Mouse (Mus musculus) E14TG2a.4 (cell line): ENCODE results near the gene Bmpr1b.

ENCODE experiments used
- H3K27me3 ChIP-seq: 2 replicates; pipeline ENCODE4 v1.6.1; 2014; ENCODE audit warnings: low read length, control low read depth; ENCODE audit not compliant: insufficient read depth
- H3K36me3 ChIP-seq: 2 replicates; pipeline ENCODE4 v1.6.1; 2014; ENCODE audit warnings: low read length, control low read depth; ENCODE audit not compliant: insufficient read depth
- H3K4me1 ChIP-seq: replicated peaks from 2 replicates; pipeline ENCODE4 v1.6.1; 2014; ENCODE audit warnings: low read depth, low read length, control low read depth
- H3K4me3 ChIP-seq: replicated peaks from 2 replicates; pipeline ENCODE4 v1.5.1; 2014; ENCODE audit warnings: mild to moderate bottlenecking, low read length
- H3K9me3 ChIP-seq: 2 replicates; pipeline ENCODE4 v1.6.1; 2014; ENCODE audit warnings: low read length, control low read depth
- CTCF ChIP-seq: conservative IDR thresholded peaks from 2 replicates; pipeline ENCODE4 v1.5.1; 2014; ENCODE audit warnings: low read length
- NANOG ChIP-seq: IDR thresholded peaks from 2 replicates; pipeline ENCODE4 v1.6.1; 2014; ENCODE audit warnings: borderline replicate concordance, low read length, mixed read lengths
- POU5F1 ChIP-seq: IDR thresholded peaks from 2 replicates; pipeline ENCODE4 v1.6.1; 2014; ENCODE audit warnings: low read length, borderline replicate concordance

The Bmpr1b gene

DNA sequence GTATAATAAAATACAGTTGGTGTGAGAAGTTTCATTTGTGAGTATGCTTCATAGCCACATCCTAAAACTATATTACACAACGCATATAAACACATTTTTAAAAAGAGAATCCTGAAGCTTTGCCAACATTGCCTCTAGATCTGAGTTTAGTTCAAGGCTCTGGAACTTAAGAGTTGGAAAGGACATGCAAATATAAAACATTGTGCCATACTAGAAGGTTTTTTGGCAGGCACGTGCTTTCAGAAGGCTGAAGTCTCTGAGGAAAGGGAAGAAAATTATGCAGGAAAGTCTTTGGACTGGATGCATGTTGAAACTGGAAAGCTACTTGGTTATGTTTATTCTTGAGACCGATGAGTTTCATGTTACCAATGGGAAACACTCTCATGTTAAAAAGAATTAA, 221.1 kb downstream of the Bmpr1b start:
- Histone ChIP-seq H3K27me3 (no peaks in the 10 kb centered on the region), H3K4me1 (no peaks in the 10 kb centered on the region), H3K9me3 (no peaks in the 10 kb centered on the region), H3K4me3 (no peak overlapping the region), H3K36me3 (no peaks in the 10 kb centered on the region)
- TF ChIP-seq NANOG: no peak
- no peak for TF ChIP-seq POU5F1
- no peak for TF ChIP-seq CTCF

DNA sequence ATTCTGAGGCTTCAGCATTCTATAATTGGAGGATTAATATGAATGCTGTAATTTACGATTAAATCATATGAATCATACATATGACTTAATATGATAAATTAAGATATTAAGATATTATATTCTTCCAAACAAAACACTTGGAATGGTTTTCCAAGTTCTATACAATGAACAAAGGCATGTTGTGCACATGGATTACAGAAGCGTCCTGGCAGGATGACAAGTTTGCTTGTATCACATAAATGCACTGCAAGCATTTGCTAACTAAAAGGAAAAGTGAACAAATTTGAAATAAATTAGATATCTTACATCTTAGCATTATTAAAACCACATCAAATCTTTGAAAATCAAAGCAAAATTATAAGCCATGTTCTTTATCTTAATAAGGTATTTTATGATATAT, 222.4 kb downstream of the Bmpr1b start:
- no peak for TF ChIP-seq NANOG
- TF ChIP-seq POU5F1: no peak
- no peak for TF ChIP-seq CTCF
- H3K27me3 ChIP-seq: no peaks in the 10 kb centered on the region
- H3K9me3 ChIP-seq: no peaks in the 10 kb centered on the region
- no peaks in the 10 kb centered on the region for H3K4me1 ChIP-seq
- no peaks in the 10 kb centered on the region for H3K36me3 ChIP-seq
- no peak overlapping the region for H3K4me3 ChIP-seq

DNA sequence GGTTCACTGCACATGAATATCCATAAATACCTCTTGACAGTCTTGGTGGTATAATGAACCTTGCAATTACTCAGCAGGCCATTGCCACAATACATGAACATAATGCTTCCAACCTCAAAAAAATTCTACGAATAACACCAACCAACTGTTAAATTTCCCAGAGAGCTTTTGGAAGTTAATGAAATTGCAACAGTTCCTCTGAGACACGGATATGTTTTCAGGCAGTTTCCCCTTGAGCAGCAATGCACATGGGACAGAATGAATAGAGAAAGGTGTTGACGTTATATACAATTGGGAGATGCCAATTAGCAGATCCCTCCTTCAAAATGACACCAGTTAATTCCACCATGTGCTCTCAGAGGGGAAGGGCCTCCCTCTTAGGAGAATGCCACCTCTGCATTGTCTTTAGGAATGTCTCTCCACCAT, 225.9 kb downstream of the Bmpr1b start:
- Histone ChIP-seq H3K27me3 (no peaks in the 10 kb centered on the region), H3K9me3 (no peaks in the 10 kb centered on the region), H3K36me3 (no peaks in the 10 kb centered on the region), H3K4me1 (no peaks in the 10 kb centered on the region), H3K4me3 (no peak overlapping the region)
- no peak for TF ChIP-seq POU5F1
- no peak for TF ChIP-seq NANOG
- TF ChIP-seq CTCF: no peak

DNA sequence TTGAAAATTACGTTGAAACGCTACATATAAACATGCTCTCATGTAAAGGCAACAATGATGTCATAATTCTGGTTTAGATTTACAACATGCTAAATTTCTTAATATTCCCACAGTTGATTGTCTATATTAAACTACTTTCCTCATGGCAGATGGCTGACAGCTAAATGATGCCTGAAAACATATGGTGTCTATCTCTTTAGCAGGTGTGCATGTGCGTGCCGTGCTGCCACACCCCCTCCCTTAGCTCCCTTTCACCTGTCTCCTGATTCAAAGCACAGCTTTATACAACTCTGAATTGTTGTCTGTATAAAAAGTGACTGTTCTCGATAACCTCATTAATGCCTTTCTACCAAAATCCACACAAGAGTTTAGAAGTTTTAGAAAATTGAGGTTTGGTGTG, 229.0 kb downstream of the Bmpr1b start:
- Histone ChIP-seq H3K9me3 (no peaks in the 10 kb centered on the region), H3K27me3 (no peaks in the 10 kb centered on the region), H3K36me3 (no peaks in the 10 kb centered on the region), H3K4me1 (peaks cover 7% of the 10 kb centered on the region), H3K4me3 (no peak overlapping the region)
- TF ChIP-seq CTCF (no peak), NANOG (no peak), POU5F1 (no peak)

DNA sequence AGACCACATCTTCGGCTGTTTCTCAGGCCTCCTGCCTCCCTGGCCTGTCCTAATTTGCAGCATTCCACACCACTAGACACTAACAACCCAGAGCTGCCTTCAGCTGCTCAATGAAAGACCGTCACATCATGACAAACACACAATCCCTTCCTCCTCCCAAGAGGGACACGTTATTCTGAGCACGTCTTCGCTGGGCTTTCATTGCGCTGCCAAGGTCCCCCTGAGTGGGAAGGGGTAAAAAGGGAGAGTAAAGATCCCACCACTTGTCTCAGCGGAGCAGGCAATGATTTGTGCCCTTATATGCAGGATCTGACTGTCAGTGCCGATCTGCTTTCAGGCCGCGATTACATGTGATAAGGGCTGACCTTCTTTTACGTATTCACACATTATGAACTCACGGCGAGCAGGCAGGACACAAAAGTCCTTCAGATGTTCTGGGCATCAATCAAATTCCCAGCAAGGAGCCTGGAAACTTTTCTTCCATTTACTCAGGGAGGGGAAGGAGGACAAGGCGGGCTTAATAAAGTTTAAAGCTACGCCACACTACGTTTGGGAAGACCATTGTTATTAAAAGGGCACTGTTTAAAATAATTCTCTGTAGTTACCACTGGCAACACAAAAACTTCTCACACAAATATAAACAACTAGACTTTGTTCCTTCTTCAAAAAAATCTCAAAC, 232.5 kb downstream of the Bmpr1b start:
- Histone ChIP-seq H3K36me3 (no peaks in the 10 kb centered on the region), H3K9me3 (no peaks in the 10 kb centered on the region), H3K4me1 (peaks cover 26% of the 10 kb centered on the region), H3K4me3 (no peak overlapping the region), H3K27me3 (no peaks in the 10 kb centered on the region)
- TF ChIP-seq CTCF: no peak
- no peak for TF ChIP-seq NANOG
- TF ChIP-seq POU5F1: no peak

DNA sequence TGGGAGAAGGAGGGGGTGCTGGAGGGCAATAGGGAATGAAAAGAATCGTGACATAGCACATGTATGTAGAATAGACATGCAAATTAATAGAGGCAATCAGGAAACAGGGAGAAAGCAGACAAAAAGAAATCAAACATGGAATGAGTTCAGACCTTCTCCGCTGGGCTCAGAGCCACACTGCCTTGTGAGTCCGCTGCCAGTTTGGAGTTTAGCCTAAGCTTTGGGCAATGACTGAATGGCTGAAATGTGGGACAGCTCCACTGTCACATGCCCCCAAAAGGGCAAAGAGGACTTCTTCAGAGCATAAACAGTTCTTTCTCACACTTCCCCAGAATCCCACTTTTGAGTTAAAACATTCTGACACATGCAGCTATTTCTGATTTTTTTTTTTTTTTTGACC, 236.3 kb downstream of the Bmpr1b start:
- Histone ChIP-seq H3K4me3 (no peak overlapping the region), H3K36me3 (no peaks in the 10 kb centered on the region), H3K27me3 (no peaks in the 10 kb centered on the region), H3K9me3 (no peaks in the 10 kb centered on the region), H3K4me1 (peaks cover 34% of the 10 kb centered on the region)
- no peak for TF ChIP-seq CTCF
- TF ChIP-seq NANOG: no peak
- TF ChIP-seq POU5F1: no peak

DNA sequence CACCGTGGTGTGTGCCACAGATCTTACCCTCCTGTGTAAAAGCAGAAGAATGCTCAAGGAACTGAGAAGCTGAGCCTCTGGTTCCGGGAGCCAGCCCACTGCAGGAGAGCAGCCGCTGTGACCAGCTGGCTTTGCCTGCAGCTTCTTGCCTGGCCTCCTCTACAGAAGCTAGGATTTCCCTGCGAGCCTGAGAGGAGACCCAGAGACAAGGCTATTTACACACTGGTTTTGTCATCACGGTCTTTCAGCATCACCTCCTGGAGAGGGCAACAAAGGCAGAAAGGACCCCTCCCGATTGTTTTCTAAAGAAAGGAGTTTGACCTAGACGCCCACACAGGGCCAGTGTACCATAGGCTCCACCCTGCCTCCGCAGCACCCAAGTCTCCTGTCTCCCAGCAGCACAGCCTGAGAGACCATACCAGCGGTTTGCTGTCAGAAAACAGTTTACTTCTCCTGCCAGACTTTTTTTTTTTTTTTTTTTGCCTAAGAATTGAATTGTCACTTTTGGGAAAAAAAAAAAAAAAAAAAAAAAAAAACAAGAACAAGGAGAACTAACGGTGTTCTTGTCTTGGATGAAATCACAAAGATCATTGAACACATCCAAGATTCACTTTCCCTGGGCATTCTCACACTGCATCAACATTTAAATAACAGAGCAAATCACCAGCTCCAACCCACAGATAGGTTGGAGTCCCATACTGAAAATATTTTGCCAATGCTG, 237.7 kb downstream of the Bmpr1b start:
- no peaks in the 10 kb centered on the region for H3K27me3 ChIP-seq
- no peak for TF ChIP-seq POU5F1
- peak; percentile 49 for TF ChIP-seq NANOG
- no peak for TF ChIP-seq CTCF
- H3K4me1 ChIP-seq: peaks cover 30% of the 10 kb centered on the region
- H3K9me3 ChIP-seq: no peaks in the 10 kb centered on the region
- no peaks in the 10 kb centered on the region for H3K36me3 ChIP-seq
- peak overlapping the region; percentile 58 for H3K4me3 ChIP-seq

DNA sequence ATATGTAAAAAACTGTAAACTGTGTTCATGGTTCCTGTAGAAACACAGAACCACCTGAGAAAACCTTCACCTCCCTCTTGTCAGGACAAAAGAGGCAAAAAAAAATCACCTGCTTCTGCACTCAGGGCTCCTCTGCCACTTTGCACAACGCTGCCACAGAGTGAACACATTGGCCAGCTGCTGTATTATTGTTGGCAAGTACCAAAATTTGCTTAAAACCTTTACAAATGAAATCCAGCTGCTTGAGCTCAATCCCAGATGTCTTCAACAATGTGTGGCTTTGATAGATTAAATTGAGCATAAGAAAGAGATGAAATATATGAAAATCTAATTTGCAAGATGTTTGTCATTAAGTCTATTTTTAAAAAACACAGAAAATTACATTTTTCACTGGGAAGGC, 245.8 kb downstream of the Bmpr1b start:
- H3K27me3 ChIP-seq: no peaks in the 10 kb centered on the region
- TF ChIP-seq NANOG (no peak), POU5F1 (no peak), CTCF (no peak)
- H3K9me3 ChIP-seq: no peaks in the 10 kb centered on the region
- no peaks in the 10 kb centered on the region for H3K4me1 ChIP-seq
- no peaks in the 10 kb centered on the region for H3K36me3 ChIP-seq
- H3K4me3 ChIP-seq: no peak overlapping the region

DNA sequence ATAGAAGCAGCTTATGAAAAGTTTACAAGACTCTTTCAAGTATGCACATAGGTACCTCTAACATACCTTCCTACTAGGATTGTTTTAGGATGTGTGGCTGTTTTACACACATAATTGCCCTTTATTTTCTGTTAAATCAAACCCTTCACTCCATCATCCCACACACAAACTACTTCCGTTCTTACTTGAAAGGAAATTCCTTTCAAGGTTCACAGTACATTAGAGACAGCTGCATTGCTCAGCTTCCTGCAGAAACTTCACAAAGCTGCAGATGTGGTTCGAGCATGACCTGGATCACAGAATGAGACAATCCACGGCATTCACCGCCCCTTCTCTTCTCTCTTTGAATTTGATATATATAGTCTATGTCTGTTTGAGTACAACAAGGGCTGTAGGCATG, 248.1 kb downstream of the Bmpr1b start:
- Histone ChIP-seq H3K4me1 (no peaks in the 10 kb centered on the region), H3K9me3 (no peaks in the 10 kb centered on the region), H3K4me3 (no peak overlapping the region), H3K36me3 (no peaks in the 10 kb centered on the region), H3K27me3 (no peaks in the 10 kb centered on the region)
- no peak for TF ChIP-seq NANOG
- no peak for TF ChIP-seq CTCF
- no peak for TF ChIP-seq POU5F1
